Mouse (Mus musculus) ES-E14 (cell line): ENCODE data around the gene Ckm.

Experiments
- HCFC1 ChIP-seq: IDR thresholded peaks from 2 replicates; pipeline ENCODE4 v1.6.1; 2012; ENCODE audit warnings: low read length, inconsistent platforms, borderline replicate concordance; ENCODE audit not compliant: insufficient read depth
- MAFK ChIP-seq: IDR thresholded peaks from 2 replicates; pipeline ENCODE4 v1.6.1; 2014; ENCODE audit warnings: mild to moderate bottlenecking, low read depth, low read length, inconsistent platforms; ENCODE audit not compliant: insufficient read depth
- ZNF384 ChIP-seq: IDR thresholded peaks from 2 replicates; pipeline ENCODE4 v1.6.1; 2012; ENCODE audit warnings: low read depth, low read length, inconsistent platforms

- no peak for TF ChIP-seq ZNF384
- TF ChIP-seq HCFC1 = no peak
- no peak for TF ChIP-seq MAFK
Observed at GRCm38 (mm10) chr7:19469404-19469803, 64.8 kb downstream of the Ckm start.
